Mouse (Mus musculus): Measurements from ENCODE around the gene Slc5a8. TPM values are rescaled to one million over a fixed set of nuclear protein-coding genes. Genes with fewer than 3 reads are reported as not detected.

Gene Slc5a8
- polyA plus RNA-seq, 1 experiment = 0.18 TPM

GRCm38 (mm10) chr10:88874870-88875269, 10.9 kb upstream of the Slc5a8 start:
- Histone ChIP-seq H3K27me3 (ENCODE audit: control insufficient read depth, insufficient read depth, low read length) (no peaks in the 10 kb centered on the region), H3K27ac (ENCODE audit: insufficient read depth, low read length) (no peak overlapping the region), H3K4me1 (ENCODE audit: control insufficient read depth, insufficient read depth, low read length) (no peaks in the 10 kb centered on the region), H3K4me3 (replicated peaks; ENCODE audit: insufficient read depth, low read depth, low read length) (no peak overlapping the region)
- no peak for DNase-seq
- WGBS = 70% methylated on average over 5 of the region's 5 CpGs
- no peak for TF ChIP-seq POLR2A (IDR thresholded peaks at IDR 0.05; ENCODE audit: borderline replicate concordance, insufficient read depth, low read length)
- TF ChIP-seq CTCF (IDR thresholded peaks at IDR 0.05; ENCODE audit: borderline replicate concordance, insufficient read depth, low read depth, low read length) = no peak

DNA sequence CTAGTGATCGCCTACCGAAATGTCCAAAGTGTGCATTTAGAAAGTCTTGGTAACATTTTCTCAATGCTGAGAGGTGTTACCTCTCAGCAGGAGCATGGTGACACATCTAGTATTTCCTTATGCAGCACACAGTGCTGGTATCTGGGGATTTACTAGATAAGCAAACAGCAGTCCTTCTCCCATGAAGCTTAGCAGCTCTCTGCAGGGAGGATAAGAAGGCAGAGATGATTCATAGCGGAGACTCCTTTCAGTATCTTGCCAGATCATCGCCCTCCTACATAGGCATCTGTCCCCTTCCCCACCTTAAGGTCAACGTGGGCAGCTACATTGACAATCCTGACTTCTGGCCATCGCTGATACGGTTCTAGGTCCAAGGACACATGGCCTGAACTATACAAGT, 8.4 kb upstream of the Slc5a8 start:
- no peak overlapping the region for H3K4me3 ChIP-seq (replicated peaks; ENCODE audit: insufficient read depth, low read depth, low read length)
- WGBS = 80% methylated on average over 7 of the region's 7 CpGs
- TF ChIP-seq POLR2A (IDR thresholded peaks at IDR 0.05; ENCODE audit: borderline replicate concordance, insufficient read depth, low read length) (no peak), CTCF (IDR thresholded peaks at IDR 0.05; ENCODE audit: borderline replicate concordance, insufficient read depth, low read depth, low read length) (no peak)
- H3K27ac ChIP-seq (ENCODE audit: insufficient read depth, low read length) = no peak overlapping the region
- H3K27me3 ChIP-seq (ENCODE audit: control insufficient read depth, insufficient read depth, low read length) = no peaks in the 10 kb centered on the region
- H3K4me1 ChIP-seq (ENCODE audit: control insufficient read depth, insufficient read depth, low read length) = no peaks in the 10 kb centered on the region
- DNase-seq = no peak

GRCm38 (mm10) chr10:88883721-88884120, 2.1 kb upstream of the Slc5a8 start:
- H3K4me1 ChIP-seq (ENCODE audit: control insufficient read depth, insufficient read depth, low read length) = no peaks in the 10 kb centered on the region
- DNase-seq = no peak
- TF ChIP-seq POLR2A (IDR thresholded peaks at IDR 0.05; ENCODE audit: borderline replicate concordance, insufficient read depth, low read length) = no peak
- no peak for TF ChIP-seq CTCF (IDR thresholded peaks at IDR 0.05; ENCODE audit: borderline replicate concordance, insufficient read depth, low read depth, low read length)
- no peak overlapping the region for H3K27ac ChIP-seq (ENCODE audit: insufficient read depth, low read length)
- no peak overlapping the region for H3K4me3 ChIP-seq (replicated peaks; ENCODE audit: insufficient read depth, low read depth, low read length)
- H3K27me3 ChIP-seq (ENCODE audit: control insufficient read depth, insufficient read depth, low read length) = no peaks in the 10 kb centered on the region; the same call in 1 of the 2 replicates
- 70% methylated on average over 2 of the region's 2 CpGs for WGBS

DNA sequence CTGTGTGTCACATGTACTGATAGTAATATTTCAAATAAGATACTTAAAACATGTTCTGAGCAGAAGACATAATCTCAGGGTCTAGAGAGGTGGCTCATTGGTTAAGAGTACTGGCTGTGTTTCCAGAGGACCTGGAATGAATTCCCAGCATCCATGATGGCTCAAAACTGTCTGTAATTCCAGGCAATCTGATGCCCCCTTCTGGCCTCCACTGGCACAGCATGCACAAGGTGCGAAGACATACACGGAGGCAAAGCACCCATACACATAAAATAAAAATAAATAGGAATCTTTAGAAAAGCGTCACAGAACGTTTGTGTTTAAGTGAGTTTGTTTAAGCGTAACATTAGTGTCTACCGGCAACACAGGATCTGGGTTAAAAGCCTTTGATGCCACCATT, 956 bp upstream of the Slc5a8 start:
- no peak overlapping the region for H3K4me3 ChIP-seq (replicated peaks; ENCODE audit: insufficient read depth, low read depth, low read length)
- H3K27ac ChIP-seq (ENCODE audit: insufficient read depth, low read length) = no peak overlapping the region
- TF ChIP-seq POLR2A (IDR thresholded peaks at IDR 0.05; ENCODE audit: borderline replicate concordance, insufficient read depth, low read length) (no peak), CTCF (IDR thresholded peaks at IDR 0.05; ENCODE audit: borderline replicate concordance, insufficient read depth, low read depth, low read length) (no peak)
- no peaks in the 10 kb centered on the region; the same call in 1 of the 2 replicates for H3K27me3 ChIP-seq (ENCODE audit: control insufficient read depth, insufficient read depth, low read length)
- H3K4me1 ChIP-seq (ENCODE audit: control insufficient read depth, insufficient read depth, low read length) = no peaks in the 10 kb centered on the region
- no peak for DNase-seq
- WGBS = 85% methylated on average over 6 of the region's 6 CpGs

- WGBS = 2% methylated on average over 32 of the region's 32 CpGs
- Histone ChIP-seq H3K27me3 (ENCODE audit: control insufficient read depth, insufficient read depth, low read length) (no peaks in the 10 kb centered on the region; the same call in 1 of the 2 replicates), H3K27ac (ENCODE audit: insufficient read depth, low read length) (no peak overlapping the region), H3K4me3 (replicated peaks; ENCODE audit: insufficient read depth, low read depth, low read length) (no peak overlapping the region), H3K4me1 (ENCODE audit: control insufficient read depth, insufficient read depth, low read length) (no peaks in the 10 kb centered on the region)
- DNase-seq = no peak
- TF ChIP-seq CTCF (IDR thresholded peaks at IDR 0.05; ENCODE audit: borderline replicate concordance, insufficient read depth, low read depth, low read length) (no peak), POLR2A (IDR thresholded peaks at IDR 0.05; ENCODE audit: borderline replicate concordance, insufficient read depth, low read length) (no peak)
These were observed 322 bp downstream of the Slc5a8 start for GRCm38 (mm10) chr10:88886114-88886513.

- no peak for TF ChIP-seq CTCF (IDR thresholded peaks at IDR 0.05; ENCODE audit: borderline replicate concordance, insufficient read depth, low read depth, low read length)
- TF ChIP-seq POLR2A (IDR thresholded peaks at IDR 0.05; ENCODE audit: borderline replicate concordance, insufficient read depth, low read length) = no peak
- WGBS = 63% methylated on average over 2 of the region's 2 CpGs
- H3K4me3 ChIP-seq (replicated peaks; ENCODE audit: insufficient read depth, low read depth, low read length) = no peak overlapping the region
- H3K27ac ChIP-seq (ENCODE audit: insufficient read depth, low read length) = no peak overlapping the region
- no peak for DNase-seq
- no peaks in the 10 kb centered on the region; the same call in 1 of the 2 replicates for H3K27me3 ChIP-seq (ENCODE audit: control insufficient read depth, insufficient read depth, low read length)
- no peaks in the 10 kb centered on the region for H3K4me1 ChIP-seq (ENCODE audit: control insufficient read depth, insufficient read depth, low read length)
These were observed 2.6 kb downstream of the Slc5a8 start for GRCm38 (mm10) chr10:88888376-88888775.

- no peak for DNase-seq
- 79% methylated on average over 7 of the region's 7 CpGs for WGBS
- Histone ChIP-seq H3K27ac (ENCODE audit: insufficient read depth, low read length) (no peak overlapping the region), H3K4me3 (replicated peaks; ENCODE audit: insufficient read depth, low read depth, low read length) (no peak overlapping the region), H3K4me1 (ENCODE audit: control insufficient read depth, insufficient read depth, low read length) (no peaks in the 10 kb centered on the region), H3K27me3 (ENCODE audit: control insufficient read depth, insufficient read depth, low read length) (no peaks in the 10 kb centered on the region; the same call in 1 of the 2 replicates)
- TF ChIP-seq POLR2A (IDR thresholded peaks at IDR 0.05; ENCODE audit: borderline replicate concordance, insufficient read depth, low read length) (no peak), CTCF (IDR thresholded peaks at IDR 0.05; ENCODE audit: borderline replicate concordance, insufficient read depth, low read depth, low read length) (no peak)
These were observed 5.6 kb downstream of the Slc5a8 start for GRCm38 (mm10) chr10:88891410-88891809.

DNA sequence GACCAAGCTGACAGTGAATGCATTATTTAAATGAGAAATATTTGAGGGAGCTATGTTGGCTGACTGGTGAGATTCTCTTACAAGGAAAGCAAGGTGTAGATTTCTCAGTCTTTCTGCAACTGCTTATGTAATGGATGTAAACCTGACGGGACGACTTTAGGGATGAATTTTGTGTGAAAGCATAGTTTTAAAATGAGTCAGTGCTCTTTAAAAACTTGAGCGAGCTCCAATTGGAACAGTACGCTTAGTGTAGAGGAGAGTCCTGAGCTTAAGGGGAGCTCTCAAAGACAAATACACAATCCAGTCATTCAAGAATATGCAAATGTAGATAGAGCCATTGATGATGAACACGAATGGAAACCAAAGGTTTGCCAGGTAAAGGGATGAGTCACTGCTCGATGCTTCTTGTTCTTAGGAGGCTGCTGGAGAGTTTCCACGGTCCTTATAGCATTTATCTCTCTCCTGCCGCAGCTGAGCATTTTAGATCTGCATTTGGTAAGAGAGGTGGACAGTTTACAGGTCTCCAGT, 6.8 kb downstream of the Slc5a8 start:
- H3K27ac ChIP-seq (ENCODE audit: insufficient read depth, low read length) = no peak overlapping the region
- no peaks in the 10 kb centered on the region for H3K27me3 ChIP-seq (ENCODE audit: control insufficient read depth, insufficient read depth, low read length)
- H3K4me3 ChIP-seq (replicated peaks; ENCODE audit: insufficient read depth, low read depth, low read length) = no peak overlapping the region
- H3K4me1 ChIP-seq (ENCODE audit: control insufficient read depth, insufficient read depth, low read length) = no peaks in the 10 kb centered on the region
- no peak for DNase-seq
- TF ChIP-seq POLR2A (IDR thresholded peaks at IDR 0.05; ENCODE audit: borderline replicate concordance, insufficient read depth, low read length) (no peak), CTCF (IDR thresholded peaks at IDR 0.05; ENCODE audit: borderline replicate concordance, insufficient read depth, low read depth, low read length) (no peak)
- 79% methylated on average over 8 of the region's 8 CpGs for WGBS
